Mouse (Mus musculus) layer of hippocampus, adult 2 months (tissue): ENCODE measurements around the gene Ttll12. TPM values are rescaled to one million over a fixed set of nuclear protein-coding genes. Genes with fewer than 3 reads are reported as not detected.

ENCODE experiments used
- DNase-seq, 2 experiments: peaks; one replicate each; pipeline ENCODE4 v3.0.0; 2022; ENCODE audit warnings: low spot score in 2 of 2
- H3K27ac ChIP-seq: fragments of 200-600 bp; 2 replicates; pipeline ENCODE4 v1.8.1; 2022
- H3K4me3 ChIP-seq: fragments of 200-600 bp; 2 replicates; pipeline ENCODE4 v1.8.1; 2022; ENCODE audit warnings: mild to moderate bottlenecking
- CTCF ChIP-seq: fragments of 200-600 bp; conservative IDR thresholded peaks from 2 replicates; pipeline ENCODE4 v1.8.1; 2022; ENCODE audit warnings: antibody characterized with exemption, mild to moderate bottlenecking, moderate library complexity
- total RNA-seq, 2 experiments: library from RNA; stranded (reverse); gene quantifications; 2 replicates each; pipeline ENCODE4 v1.2.3; 2021

Gene Ttll12
- total RNA-seq, 2 experiments from 2014 or later, result 10.3 to 11.2 TPM

DNA sequence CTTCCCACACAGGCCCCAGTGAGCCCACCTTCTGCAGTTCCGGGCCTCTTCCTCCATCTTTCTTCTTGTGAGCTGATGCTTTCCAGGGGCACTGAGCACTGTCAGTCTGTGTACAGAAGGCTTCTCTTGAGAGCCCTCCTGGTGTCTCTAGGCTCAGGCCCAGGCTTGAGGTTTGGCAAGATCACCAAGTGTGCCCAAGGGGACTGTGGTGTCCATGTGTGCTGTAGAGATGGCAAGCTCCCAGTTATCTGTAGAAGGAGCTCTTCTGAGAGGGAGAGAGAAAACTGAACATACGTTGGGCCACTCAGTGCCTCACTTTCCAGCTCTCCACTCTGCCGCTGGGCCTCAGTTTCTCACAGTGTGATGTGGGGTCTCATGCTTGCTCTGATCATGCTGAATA, 27.2 kb downstream of the Ttll12 start:
- DNase-seq, result no peak
- TF ChIP-seq CTCF, result no peak
- Histone ChIP-seq H3K27ac (no peak overlapping the region), H3K4me3 (no peak overlapping the region)

DNA sequence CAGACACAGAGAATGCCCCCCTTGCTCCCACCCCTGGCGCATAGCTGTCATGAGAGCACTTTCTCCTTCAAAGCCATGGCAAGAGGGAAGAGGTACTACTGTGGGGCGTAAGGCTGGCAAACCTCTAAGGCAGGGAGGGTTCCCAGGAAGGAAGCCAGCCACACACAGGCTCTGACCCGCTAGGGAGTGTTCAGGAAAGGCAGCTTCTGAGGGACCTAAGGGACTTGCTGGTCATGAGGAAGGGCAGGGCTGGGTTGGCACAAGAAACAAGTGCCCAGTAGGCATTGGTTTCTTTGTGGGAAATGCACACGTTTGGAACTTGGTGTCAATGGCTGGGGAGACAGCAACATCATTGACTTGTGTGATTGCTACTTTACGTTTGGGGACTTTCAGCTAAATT, 29.0 kb downstream of the Ttll12 start:
- no peak overlapping the region for H3K27ac ChIP-seq

GRCm38 (mm10) chr15:83565434-83565833, 29.5 kb downstream of the Ttll12 start:
- no peak for DNase-seq
- no peak overlapping the region for H3K27ac ChIP-seq
- H3K4me3 ChIP-seq, result no peak overlapping the region
- TF ChIP-seq CTCF, result no peak

More for the DNA sequence above, 29.0 kb downstream of the Ttll12 start:
- no peak for TF ChIP-seq CTCF
- no peak for DNase-seq
- H3K4me3 ChIP-seq, result no peak overlapping the region

- Histone ChIP-seq H3K4me3 (peak overlapping the region; percentile 57), H3K27ac (peak overlapping the region; percentile 49)
These were observed 30.9 kb downstream of the Ttll12 start for GRCm38 (mm10) chr15:83563857-83564651.

GRCm38 (mm10) chr15:83563327-83563856, 31.6 kb downstream of the Ttll12 start, which contains the start of the genes Tspo and Mcat:
TSS of gene Tspo (plus strand) at chr15:83563592.
TSS of gene Mcat (minus strand) at chr15:83563787.
- TF ChIP-seq CTCF, result no peak
- Histone ChIP-seq H3K4me3 (peak within 1 kb of the TSS; percentile 57), H3K27ac (peak within 1 kb of the TSS; percentile 49)

More at GRCm38 (mm10) chr15:83563857-83564651, 30.9 kb downstream of the Ttll12 start:
- no peak for DNase-seq
- no peak for TF ChIP-seq CTCF

GRCm38 (mm10) chr15:83562626-83563270, 32.2 kb downstream of the Ttll12 start:
- no peak for TF ChIP-seq CTCF
- Histone ChIP-seq H3K27ac (peak overlapping the region; percentile 36; the same call in 1 of the 2 replicates), H3K4me3 (peak overlapping the region; percentile 57; the same call in 1 of the 2 replicates)
- peak; percentile 68 to 69 for DNase-seq

More at GRCm38 (mm10) chr15:83563327-83563856, 31.6 kb downstream of the Ttll12 start, which contains the start of the genes Tspo and Mcat:
- DNase-seq, result no peak

GRCm38 (mm10) chr15:83560941-83561477, 33.9 kb downstream of the Ttll12 start:
- H3K27ac ChIP-seq, result no peak overlapping the region
- no peak overlapping the region for H3K4me3 ChIP-seq
- no peak for DNase-seq
- no peak for TF ChIP-seq CTCF

GRCm38 (mm10) chr15:83555161-83555974, 39.6 kb downstream of the Ttll12 start:
- DNase-seq, result peak; percentile 85
- TF ChIP-seq CTCF, result 0 out of 2 replicates have a peak, but pooled peaks have one; percentile 3
- H3K27ac ChIP-seq, result peak overlapping the region; percentile 89
- peak overlapping the region; percentile 80 for H3K4me3 ChIP-seq

DNA sequence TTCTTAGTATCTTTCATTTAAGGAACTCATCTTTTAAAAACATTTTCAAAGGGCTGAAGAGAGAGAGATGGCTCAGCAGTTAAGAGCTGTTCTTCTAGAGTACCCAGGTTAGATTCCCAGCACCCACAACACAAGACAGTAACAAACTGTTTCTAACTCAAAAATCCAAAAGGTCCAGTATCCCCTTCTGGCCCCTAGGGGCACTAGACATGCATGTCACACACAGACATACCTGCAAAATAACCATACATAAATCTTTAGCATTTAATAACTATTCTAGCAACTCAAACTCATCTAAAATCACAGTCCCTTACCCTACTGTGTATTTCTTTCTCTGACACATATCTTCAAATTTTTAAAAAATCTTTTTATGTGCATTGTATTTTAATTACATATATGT, 41.1 kb downstream of the Ttll12 start:
- TF ChIP-seq CTCF, result peak; percentile 63
- no peak for DNase-seq
- Histone ChIP-seq H3K27ac (no peak overlapping the region), H3K4me3 (no peak overlapping the region)

DNA sequence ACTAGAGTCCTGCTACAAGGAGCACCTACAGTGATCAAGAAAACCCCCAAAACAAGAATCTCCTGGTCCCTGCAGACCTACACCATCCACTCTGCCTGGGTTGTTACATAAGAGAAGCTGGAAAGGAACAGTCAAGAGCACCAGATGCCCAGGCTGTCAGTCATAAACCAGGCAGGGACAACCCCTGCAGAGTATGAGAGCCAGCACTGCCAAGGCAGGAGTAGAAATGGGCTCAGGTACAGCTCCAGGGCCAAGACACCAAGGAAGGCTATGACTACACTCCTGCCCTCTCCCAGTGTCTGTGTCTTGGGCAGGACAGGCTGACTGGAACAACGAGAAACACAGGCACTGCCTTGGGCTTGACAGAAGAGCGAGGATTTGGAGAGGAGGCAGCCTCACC, 44.8 kb downstream of the Ttll12 start:
- no peak for TF ChIP-seq CTCF
- Histone ChIP-seq H3K4me3 (no peak overlapping the region), H3K27ac (0 out of 2 replicates have a peak overlapping the region, but pooled peaks have one; percentile 32)
- peak in 1 of 2 experiments; percentile 24 for DNase-seq

DNA sequence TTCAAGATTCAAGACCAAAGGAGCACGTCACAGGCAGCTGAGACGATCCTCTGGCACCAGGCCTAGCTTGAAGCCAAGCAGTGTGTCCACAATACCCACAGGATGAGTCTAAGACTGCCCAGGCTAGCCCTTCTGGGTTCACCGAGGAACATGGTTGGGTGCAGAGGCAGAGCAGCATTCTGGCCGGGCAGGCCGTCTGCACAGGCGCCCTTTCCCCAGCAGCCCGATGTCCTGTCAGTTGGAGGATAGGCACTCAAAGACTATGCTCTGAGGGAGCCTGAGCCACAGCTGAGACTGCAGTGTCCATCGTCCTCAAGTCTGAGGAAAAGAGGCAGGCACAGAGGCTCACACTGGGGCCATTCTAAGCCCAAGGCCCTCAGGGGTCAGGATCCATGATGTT, 47.8 kb downstream of the Ttll12 start:
- no peak for DNase-seq
- H3K27ac ChIP-seq, result no peak overlapping the region
- H3K4me3 ChIP-seq, result no peak overlapping the region
- no peak for TF ChIP-seq CTCF

DNA sequence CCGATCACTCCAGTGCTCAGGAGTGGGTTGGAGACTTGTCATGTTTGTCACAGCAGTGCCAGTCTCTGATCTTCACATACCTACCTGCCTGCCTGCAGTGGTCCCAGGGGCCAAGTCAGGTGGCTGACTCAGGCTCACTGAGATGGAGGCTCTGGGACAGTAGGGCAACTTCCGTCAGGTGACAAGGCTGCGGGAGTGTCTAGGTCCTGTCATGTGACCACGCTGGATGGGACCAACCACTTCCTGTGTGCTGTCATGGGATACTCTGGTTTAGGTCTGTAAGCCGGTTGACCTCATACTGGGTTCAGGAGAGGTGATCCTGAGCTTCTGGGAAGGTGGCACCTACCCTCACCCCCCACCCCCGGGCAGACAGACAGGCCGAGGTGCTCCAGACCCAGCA, 48.9 kb downstream of the Ttll12 start:
- no peak for TF ChIP-seq CTCF
- Histone ChIP-seq H3K27ac (no peak overlapping the region), H3K4me3 (no peak overlapping the region)
- no peak for DNase-seq
